Mouse (Mus musculus): ENCODE measurements around the gene Psmc5. TPM values are rescaled to one million over a fixed set of nuclear protein-coding genes. Genes with fewer than 3 reads are reported as not detected.

Psmc5 gene
- polyA plus RNA-seq, 1 experiment from 2014 or later: 257 TPM

DNA sequence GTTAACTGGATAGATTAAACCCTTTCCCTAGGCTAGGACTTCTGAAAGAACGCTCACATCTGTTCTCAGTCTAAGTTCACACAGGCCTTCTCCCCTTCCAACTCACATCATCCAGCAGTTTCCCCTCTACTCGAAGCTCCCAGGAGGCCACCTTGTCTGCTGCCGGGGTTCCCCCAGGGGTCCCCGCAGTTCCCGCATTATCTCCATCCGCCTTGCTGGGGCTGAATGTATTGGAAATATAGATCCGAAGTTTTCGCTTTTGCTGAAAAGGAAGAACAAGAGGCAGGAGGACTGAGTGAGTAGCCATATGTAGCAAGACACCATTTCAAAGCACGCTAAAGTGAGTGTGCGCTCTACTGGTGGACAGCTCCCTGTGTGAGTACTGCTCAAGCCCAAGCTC, 10.5 kb downstream of the Psmc5 start:
- peaks cover 50% of the 10 kb centered on the region for H3K36me3 ChIP-seq (ENCODE audit: control insufficient read depth, insufficient read depth, low read length)
- H3K9ac ChIP-seq (ENCODE audit: low read length): no peak overlapping the region
- H3K27ac ChIP-seq (ENCODE audit: low read length): no peak overlapping the region
- ATAC-seq (ENCODE audit: insufficient read depth, low FRiP score): no peak
- H3K4me2 ChIP-seq (ENCODE audit: low read depth, low read length): no peak overlapping the region
- peaks cover 45% of the 10 kb centered on the region for H3K4me1 ChIP-seq (ENCODE audit: control insufficient read depth, insufficient read depth, low read length)
- H3K9me3 ChIP-seq (replicated peaks; ENCODE audit: control insufficient read depth, low read length): no peaks in the 10 kb centered on the region
- H3K4me3 ChIP-seq (replicated peaks; ENCODE audit: low read length): no peak overlapping the region
- 95% methylated on average over 10 of the region's 10 CpGs for WGBS
- H3K27me3 ChIP-seq (ENCODE audit: control insufficient read depth, insufficient read depth, low read length): no peaks in the 10 kb centered on the region

DNA sequence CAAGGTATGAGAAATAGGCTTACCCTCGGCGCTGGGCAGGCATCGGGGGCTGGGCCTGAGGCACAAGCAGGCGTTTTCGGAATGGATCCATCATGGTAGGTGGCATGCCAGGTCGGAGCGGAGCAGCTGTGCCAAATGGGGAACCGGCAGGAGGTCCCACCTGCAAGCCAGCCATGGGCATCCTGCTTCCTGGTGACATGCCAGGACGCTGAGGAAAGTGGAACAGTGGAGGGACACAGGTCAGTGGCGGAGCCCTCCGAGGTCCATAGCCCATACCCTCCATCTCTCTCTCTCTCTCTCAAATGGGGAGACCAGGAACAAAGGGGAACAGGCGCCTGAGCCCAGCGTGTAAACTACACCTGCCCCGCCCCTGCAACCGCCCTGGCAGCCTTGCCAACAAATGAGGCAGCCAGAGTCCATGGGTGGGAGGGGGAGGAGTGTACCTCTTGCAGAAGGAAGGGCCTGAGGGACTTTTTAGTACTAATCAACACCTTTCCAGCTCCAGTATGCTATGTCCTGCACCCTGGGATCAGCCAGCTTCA, 11.4 kb downstream of the Psmc5 start:
- peak overlapping the region; percentile 64 for H3K9ac ChIP-seq (ENCODE audit: low read length)
- H3K4me2 ChIP-seq (ENCODE audit: low read depth, low read length): peak overlapping the region; percentile 41
- ATAC-seq (ENCODE audit: insufficient read depth, low FRiP score): peak; percentile 36; the same call in 1 of the 2 replicates

DNA sequence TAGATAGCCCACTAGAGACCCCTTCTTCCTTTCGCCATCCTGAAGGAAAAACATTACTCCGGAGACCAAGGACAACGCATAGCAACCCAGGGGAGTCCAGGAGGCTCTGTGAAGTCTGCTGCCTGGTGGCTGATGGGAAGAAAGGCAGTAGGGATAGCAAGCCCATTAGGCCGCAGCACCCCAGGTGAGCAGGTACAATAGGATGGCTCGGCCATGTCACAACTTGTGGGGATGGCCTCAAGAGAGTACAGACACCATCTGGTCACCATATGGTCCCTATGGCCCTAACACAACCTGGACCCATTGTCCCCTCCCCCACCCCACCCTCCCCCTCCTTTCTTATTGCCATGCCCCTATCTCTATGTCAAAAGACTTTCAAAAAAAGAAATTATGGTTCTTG, 11.9 kb downstream of the Psmc5 start:
- Histone ChIP-seq H3K9ac (ENCODE audit: low read length) (peak overlapping the region; percentile 64), H3K27me3 (ENCODE audit: control insufficient read depth, insufficient read depth, low read length) (no peaks in the 10 kb centered on the region), H3K4me3 (replicated peaks; ENCODE audit: low read length) (peak overlapping the region; percentile 17), H3K36me3 (ENCODE audit: control insufficient read depth, insufficient read depth, low read length) (peaks cover 39% of the 10 kb centered on the region), H3K4me2 (ENCODE audit: low read depth, low read length) (peak overlapping the region; percentile 41), H3K9me3 (replicated peaks; ENCODE audit: control insufficient read depth, low read length) (no peaks in the 10 kb centered on the region), H3K4me1 (ENCODE audit: control insufficient read depth, insufficient read depth, low read length) (peaks cover 45% of the 10 kb centered on the region), H3K27ac (ENCODE audit: low read length) (peak overlapping the region; percentile 96)
- no peak for ATAC-seq (ENCODE audit: insufficient read depth, low FRiP score)
- WGBS: 58% methylated on average over 5 of the region's 5 CpGs

More for the DNA sequence above, 11.4 kb downstream of the Psmc5 start:
- no peaks in the 10 kb centered on the region for H3K9me3 ChIP-seq (replicated peaks; ENCODE audit: control insufficient read depth, low read length)
- H3K4me3 ChIP-seq (replicated peaks; ENCODE audit: low read length): peak overlapping the region; percentile 17
- H3K27ac ChIP-seq (ENCODE audit: low read length): peak overlapping the region; percentile 96
- H3K27me3 ChIP-seq (ENCODE audit: control insufficient read depth, insufficient read depth, low read length): no peaks in the 10 kb centered on the region
- peaks cover 45% of the 10 kb centered on the region for H3K4me1 ChIP-seq (ENCODE audit: control insufficient read depth, insufficient read depth, low read length)
- 60% methylated on average over 15 of the region's 15 CpGs for WGBS
- H3K36me3 ChIP-seq (ENCODE audit: control insufficient read depth, insufficient read depth, low read length): peaks cover 44% of the 10 kb centered on the region

- H3K27ac ChIP-seq (ENCODE audit: low read length): peak overlapping the region; percentile 96
- no peak; the same call in 1 of the 2 replicates for ATAC-seq (ENCODE audit: insufficient read depth, low FRiP score)
- H3K4me2 ChIP-seq (ENCODE audit: low read depth, low read length): peak overlapping the region; percentile 41
- peak overlapping the region; percentile 64 for H3K9ac ChIP-seq (ENCODE audit: low read length)
- H3K4me3 ChIP-seq (replicated peaks; ENCODE audit: low read length): peak overlapping the region; percentile 17
- H3K36me3 ChIP-seq (ENCODE audit: control insufficient read depth, insufficient read depth, low read length): peaks cover 33% of the 10 kb centered on the region
- WGBS: 20% methylated on average over 8 of the region's 8 CpGs
- H3K9me3 ChIP-seq (replicated peaks; ENCODE audit: control insufficient read depth, low read length): no peaks in the 10 kb centered on the region
- H3K27me3 ChIP-seq (ENCODE audit: control insufficient read depth, insufficient read depth, low read length): no peaks in the 10 kb centered on the region
- peaks cover 47% of the 10 kb centered on the region for H3K4me1 ChIP-seq (ENCODE audit: control insufficient read depth, insufficient read depth, low read length)
These were observed 12.5 kb downstream of the Psmc5 start for GRCm38 (mm10) chr11:106268326-106269059.

DNA sequence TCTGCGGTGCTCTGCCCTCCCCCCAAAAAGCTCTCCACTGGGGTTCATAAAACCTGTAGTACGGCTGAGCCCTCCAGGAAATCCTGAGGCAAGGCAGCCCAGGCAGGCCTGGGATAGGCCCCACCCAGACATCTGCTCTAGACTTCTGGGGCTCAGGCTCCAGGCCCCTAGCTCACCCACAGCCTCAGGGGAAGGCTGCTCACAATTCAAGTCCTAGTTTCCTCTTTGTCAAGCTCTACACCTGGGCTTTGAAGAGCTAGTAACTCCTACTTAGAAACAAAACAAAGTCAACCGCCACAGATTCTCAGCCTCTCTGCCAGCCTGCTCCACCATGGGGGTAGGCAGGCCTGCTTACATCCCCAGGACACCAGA, 13.1 kb downstream of the Psmc5 start:
- H3K4me3 ChIP-seq (replicated peaks; ENCODE audit: low read length): peak overlapping the region; percentile 13; the same call in 1 of the 2 replicates
- peak overlapping the region; percentile 96 for H3K27ac ChIP-seq (ENCODE audit: low read length)

GRCm38 (mm10) chr11:106271131-106271793, 15.3 kb downstream of the Psmc5 start:
- H3K4me3 ChIP-seq (replicated peaks; ENCODE audit: low read length): peak overlapping the region; percentile 95
- no peak for ATAC-seq (ENCODE audit: insufficient read depth, low FRiP score)
- H3K9me3 ChIP-seq (replicated peaks; ENCODE audit: control insufficient read depth, low read length): no peaks in the 10 kb centered on the region
- peaks cover 6% of the 10 kb centered on the region for H3K36me3 ChIP-seq (ENCODE audit: control insufficient read depth, insufficient read depth, low read length)
- no peaks in the 10 kb centered on the region for H3K27me3 ChIP-seq (ENCODE audit: control insufficient read depth, insufficient read depth, low read length)
- H3K9ac ChIP-seq (ENCODE audit: low read length): peak overlapping the region; percentile 100
- peak overlapping the region; percentile 96 for H3K27ac ChIP-seq (ENCODE audit: low read length)
- H3K4me2 ChIP-seq (ENCODE audit: low read depth, low read length): peak overlapping the region; percentile 78
- peaks cover 59% of the 10 kb centered on the region for H3K4me1 ChIP-seq (ENCODE audit: control insufficient read depth, insufficient read depth, low read length)
- 18% methylated on average over 5 of the region's 5 CpGs for WGBS

More for the DNA sequence above, 13.1 kb downstream of the Psmc5 start:
- peaks cover 27% of the 10 kb centered on the region for H3K36me3 ChIP-seq (ENCODE audit: control insufficient read depth, insufficient read depth, low read length)
- H3K9ac ChIP-seq (ENCODE audit: low read length): peak overlapping the region; percentile 64
- no peaks in the 10 kb centered on the region for H3K27me3 ChIP-seq (ENCODE audit: control insufficient read depth, insufficient read depth, low read length)
- no peaks in the 10 kb centered on the region for H3K9me3 ChIP-seq (replicated peaks; ENCODE audit: control insufficient read depth, low read length)
- peak overlapping the region; percentile 41 for H3K4me2 ChIP-seq (ENCODE audit: low read depth, low read length)
- H3K4me1 ChIP-seq (ENCODE audit: control insufficient read depth, insufficient read depth, low read length): peaks cover 47% of the 10 kb centered on the region
- 12% methylated on average over 3 of the region's 3 CpGs for WGBS
- ATAC-seq (ENCODE audit: insufficient read depth, low FRiP score): no peak

- H3K9me3 ChIP-seq (replicated peaks; ENCODE audit: control insufficient read depth, low read length): no peaks in the 10 kb centered on the region
- H3K36me3 ChIP-seq (ENCODE audit: control insufficient read depth, insufficient read depth, low read length): no peaks in the 10 kb centered on the region
- under 1% methylated on average over 41 of the region's 41 CpGs for WGBS
- H3K4me2 ChIP-seq (ENCODE audit: low read depth, low read length): peak overlapping the region; percentile 78
- ATAC-seq (ENCODE audit: insufficient read depth, low FRiP score): peak; percentile 2
- H3K4me3 ChIP-seq (replicated peaks; ENCODE audit: low read length): peak overlapping the region; percentile 95
- no peaks in the 10 kb centered on the region for H3K27me3 ChIP-seq (ENCODE audit: control insufficient read depth, insufficient read depth, low read length)
- H3K27ac ChIP-seq (ENCODE audit: low read length): peak overlapping the region; percentile 96
- peak overlapping the region; percentile 100 for H3K9ac ChIP-seq (ENCODE audit: low read length)
- peaks cover 65% of the 10 kb centered on the region for H3K4me1 ChIP-seq (ENCODE audit: control insufficient read depth, insufficient read depth, low read length)
These were observed 16.1 kb downstream of the Psmc5 start for GRCm38 (mm10) chr11:106271794-106272643.

DNA sequence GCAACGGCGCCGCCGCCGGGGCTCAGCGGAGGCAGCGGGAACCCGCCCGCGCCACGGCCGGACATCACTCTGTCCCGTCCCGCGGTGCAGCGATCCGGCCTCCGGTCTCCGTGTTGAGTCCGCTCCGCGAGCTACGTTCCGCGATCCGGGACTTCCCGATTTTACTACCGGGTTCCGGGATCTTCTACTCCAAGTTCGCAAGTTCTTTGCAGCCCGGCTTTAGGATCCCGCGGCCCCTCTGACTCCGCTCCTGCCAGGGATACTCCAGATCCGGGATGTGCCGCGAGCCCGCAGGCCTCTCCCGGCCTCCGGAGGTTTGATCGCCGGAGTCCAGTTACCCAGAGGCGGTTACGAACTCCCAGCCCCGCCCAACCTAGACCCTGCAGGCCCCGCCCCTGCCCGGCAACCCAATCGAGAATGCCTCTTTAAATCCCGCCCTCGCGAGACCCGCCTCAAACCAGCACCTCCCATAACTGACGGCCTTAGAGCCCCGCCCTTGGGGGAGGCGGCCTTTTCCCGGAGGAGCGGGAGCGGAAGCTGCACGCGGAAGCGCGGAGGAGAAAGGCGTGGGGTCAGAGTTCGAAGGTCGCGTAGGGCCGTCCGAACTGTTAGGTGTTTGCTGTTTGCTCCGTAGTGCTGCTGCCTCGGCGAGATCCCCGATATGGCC, 16.8 kb downstream of the Psmc5 start, which contains the start of gene Smarcd2:
Gene Smarcd2, minus strand, starts transcription at position 329 of the 667 bp plus-strand sequence.
- peak within 1 kb of the TSS; percentile 100 for H3K9ac ChIP-seq (ENCODE audit: low read length)
- WGBS: under 1% methylated on average over 72 of the region's 72 CpGs
- peak within 1 kb of the TSS; percentile 96 for H3K27ac ChIP-seq (ENCODE audit: low read length)
- peak within 1 kb of the TSS; percentile 95 for H3K4me3 ChIP-seq (replicated peaks; ENCODE audit: low read length)
- peaks cover 58% of the 10 kb centered on the region for H3K4me1 ChIP-seq (ENCODE audit: control insufficient read depth, insufficient read depth, low read length)
- no peaks in the 10 kb centered on the region for H3K27me3 ChIP-seq (ENCODE audit: control insufficient read depth, insufficient read depth, low read length)
- no peaks in the 10 kb centered on the region for H3K9me3 ChIP-seq (replicated peaks; ENCODE audit: control insufficient read depth, low read length)
- H3K36me3 ChIP-seq (ENCODE audit: control insufficient read depth, insufficient read depth, low read length): no peaks in the 10 kb centered on the region
- H3K4me2 ChIP-seq (ENCODE audit: low read depth, low read length): peak within 1 kb of the TSS; percentile 95
- peak; percentile 95 for ATAC-seq (ENCODE audit: insufficient read depth, low FRiP score)
